Mouse (Mus musculus): ENCODE data around the gene Gm10392.
"Not testable (repeated sequence)": the region's sequence is repeated elsewhere in the genome, so short reads cannot be mapped to it uniquely, and the experiment has no call there.

Gene Gm10392

DNA sequence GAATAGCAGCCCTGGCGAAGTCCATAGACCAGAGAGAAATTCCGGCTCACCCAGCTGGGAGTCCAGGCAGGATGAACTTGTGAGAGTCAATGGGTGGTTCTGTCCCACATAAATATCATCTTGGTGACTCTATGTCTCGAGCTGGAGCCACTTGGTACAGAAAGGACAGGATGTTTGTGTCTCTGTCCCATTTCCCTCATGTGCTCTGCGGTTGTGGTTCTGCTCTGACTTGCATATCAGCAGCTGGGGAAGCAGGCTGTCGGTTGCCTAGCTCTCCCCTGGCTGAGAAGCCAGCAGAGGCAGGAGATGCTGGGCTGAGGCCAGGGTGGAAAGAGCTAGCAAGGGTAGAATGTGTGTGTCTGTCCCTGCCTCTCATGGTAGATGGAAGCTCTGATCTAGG, at the start of gene Gm10392:
Gene Gm10392, minus strand, starts transcription at position 156 of the 400 bp plus-strand sequence.
- DNase-seq = no peak

DNA sequence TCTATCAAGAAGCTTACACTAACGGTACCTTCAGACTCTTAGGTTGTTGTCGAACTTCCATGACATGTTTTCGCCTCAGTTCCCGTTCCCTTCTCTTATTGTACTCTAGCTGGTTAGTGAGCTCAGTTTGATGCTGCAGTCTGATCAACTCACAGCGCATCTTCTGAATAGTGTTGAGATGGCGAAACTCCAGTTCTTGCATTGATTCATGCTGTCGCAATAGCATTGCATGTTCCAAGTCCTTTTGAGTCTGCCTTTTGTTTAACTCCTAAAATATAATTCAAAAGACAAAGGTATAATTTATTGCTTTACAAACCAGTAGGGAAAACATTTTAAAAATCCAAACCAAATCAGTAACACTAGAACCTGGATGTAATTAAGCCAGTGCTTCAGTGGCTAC, 26.3 kb upstream of the Gm10392 start:
- DNase-seq = no peak

DNA sequence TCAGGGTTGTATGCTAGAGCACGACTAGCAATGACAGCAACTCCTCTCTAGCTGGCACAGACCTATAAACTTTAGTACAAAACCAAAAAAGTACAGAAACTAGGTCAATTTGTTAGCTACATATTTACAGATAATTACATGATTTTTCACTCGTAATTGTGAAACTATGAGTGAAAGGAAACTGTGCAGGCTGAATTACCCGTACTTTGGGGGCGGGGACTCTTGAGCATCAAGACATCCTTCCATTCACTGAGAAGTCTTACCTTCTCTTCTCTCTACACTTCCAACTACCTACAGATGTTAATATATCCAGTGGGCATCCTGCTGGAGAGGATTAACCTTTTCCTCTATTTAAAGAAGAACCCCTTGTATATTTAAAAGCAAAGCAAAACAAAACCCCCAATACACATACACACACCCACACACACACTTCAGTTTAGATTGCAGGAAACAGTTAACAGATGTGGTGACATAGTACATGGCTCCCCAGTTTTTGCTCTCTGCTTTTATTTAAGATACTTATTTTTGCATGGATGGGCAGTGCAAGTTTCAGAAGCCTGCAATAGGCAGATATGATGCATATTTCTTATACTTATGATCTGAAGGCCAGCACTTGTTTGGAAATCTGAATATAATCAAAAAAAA, 13.3 kb upstream of the Gm10392 start:
- DNase-seq = no peak

DNA sequence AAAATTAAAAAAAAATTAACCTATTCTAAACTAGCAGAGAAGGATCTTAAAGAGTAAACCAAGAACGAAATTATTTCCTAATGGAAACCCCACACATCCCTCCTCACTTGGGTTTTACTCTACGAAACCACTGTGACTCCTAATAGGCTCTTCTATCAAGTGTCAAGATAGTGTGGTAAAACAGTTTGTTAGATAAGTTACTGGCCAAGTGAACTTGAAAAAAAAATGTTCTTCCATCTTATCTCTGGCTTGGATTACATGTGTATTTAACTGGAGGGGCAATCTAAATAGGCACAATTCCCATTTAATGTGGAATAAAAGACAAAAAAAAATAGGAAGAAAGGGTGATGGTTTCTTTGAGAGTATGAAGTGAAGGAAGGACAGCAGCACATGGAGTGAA, 11.9 kb upstream of the Gm10392 start:
- DNase-seq = no peak

DNA sequence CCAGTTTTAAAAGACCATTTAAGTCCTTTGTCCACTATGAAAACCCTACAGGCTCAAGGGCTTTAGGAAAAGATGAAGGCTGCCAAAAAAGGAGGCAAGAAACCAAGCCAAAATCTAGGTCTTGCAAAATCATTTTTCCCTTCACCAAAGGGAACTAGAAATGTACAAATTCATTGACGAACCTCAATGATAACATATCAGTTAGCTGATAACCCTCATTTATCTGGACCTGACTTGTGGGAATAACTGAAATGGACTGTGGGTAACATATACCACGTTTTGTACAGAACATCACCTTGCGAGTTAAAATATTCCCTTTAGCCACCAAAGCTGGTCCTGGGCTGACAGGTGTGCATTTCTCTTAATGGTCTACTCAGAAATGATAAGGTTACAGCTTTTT, 10.6 kb upstream of the Gm10392 start:
- no peak for DNase-seq

DNA sequence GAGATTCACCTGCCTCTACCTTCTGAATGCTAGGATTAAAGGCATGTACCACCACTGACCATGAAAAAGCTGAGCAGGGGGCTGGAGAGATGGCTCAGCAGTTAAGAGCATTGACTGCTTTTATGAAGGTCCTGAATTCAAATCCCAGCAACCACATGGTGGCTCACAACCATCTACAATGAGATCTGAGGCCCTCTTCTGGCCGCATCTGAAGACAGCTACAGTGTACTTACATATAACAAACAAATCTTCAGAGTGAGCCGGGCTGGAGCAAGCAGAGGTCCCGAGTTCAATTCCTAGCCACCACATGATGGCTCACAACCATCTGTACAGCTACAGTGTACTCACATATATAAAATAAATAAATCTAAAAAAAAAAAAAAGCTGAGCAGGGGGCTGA, 9.4 kb upstream of the Gm10392 start:
- not testable (repeated sequence) for DNase-seq

DNA sequence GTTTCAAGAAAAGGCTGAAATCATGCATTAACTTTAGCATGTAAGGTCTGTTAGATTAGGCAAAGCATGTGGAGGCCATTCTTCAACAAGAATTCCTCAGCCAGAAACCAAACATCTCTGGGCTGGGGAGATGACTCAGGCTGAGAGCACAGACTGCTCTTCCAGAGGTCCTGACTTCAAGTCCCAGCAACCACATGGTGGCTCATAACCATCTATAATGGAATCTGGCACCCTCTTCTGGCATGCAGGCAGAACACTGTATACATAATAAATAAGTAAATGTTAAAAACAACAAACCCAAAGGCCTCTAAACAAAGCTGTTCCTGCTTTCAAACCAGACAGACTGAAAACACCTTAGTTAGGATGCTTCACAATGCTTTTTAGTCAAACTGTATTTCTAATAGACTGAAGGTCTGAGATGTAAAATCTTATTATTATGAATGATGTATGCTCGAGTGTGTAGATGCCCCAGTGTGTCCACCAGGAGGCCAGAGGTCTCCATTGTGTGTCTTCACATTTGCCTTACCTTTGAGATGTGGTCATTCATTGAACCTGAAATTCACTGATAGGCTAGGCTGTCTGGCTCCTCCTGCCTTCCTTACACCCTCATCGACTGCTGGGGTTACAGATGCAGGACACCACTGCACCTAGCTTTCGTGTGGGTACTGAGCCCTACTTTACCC, 6.9 kb upstream of the Gm10392 start:
- no peak for DNase-seq

DNA sequence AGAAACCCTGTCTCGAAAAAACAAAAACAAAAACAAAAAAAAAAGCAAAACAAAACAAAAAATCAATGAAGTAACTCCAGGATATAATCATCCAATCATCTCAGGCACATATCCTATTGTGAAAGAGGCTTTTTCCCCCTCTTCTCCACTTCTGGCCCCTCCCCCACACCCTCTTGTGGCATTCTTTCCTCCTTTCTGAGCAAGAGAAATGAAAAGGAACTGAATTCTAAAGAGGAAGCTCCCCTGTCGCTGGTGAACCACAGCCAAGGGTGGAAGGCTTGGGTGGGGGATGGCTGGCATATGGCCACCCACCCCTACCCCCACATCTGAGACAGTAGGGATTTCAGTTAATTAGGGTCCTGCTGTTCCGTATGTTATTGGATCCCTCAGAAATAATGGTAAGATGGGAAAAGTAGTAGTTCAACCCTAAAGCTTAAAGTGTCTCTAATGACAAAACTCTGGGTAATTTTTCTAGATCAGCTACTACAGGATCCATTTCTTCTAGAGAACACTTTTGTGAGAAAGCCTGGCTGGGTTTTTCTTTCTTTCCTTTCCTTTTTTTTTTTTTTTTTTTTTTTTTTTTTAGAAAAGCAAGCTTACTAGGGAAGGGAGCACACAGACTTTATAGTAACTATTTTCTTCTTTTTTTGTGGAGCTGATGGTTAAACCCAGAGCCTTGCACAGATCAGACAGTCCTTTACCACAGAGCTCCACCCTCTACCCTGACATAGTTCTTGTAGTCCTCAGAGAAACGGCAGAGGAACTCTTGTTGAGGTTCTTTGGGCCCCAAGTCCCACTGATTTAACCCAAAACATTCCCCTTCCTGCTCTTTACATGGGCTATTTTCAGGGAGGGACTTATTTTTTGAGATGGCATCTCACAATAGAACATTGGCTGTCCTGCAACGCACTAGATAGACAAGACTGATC, 1.9 kb upstream of the Gm10392 start:
- DNase-seq = no peak

DNA sequence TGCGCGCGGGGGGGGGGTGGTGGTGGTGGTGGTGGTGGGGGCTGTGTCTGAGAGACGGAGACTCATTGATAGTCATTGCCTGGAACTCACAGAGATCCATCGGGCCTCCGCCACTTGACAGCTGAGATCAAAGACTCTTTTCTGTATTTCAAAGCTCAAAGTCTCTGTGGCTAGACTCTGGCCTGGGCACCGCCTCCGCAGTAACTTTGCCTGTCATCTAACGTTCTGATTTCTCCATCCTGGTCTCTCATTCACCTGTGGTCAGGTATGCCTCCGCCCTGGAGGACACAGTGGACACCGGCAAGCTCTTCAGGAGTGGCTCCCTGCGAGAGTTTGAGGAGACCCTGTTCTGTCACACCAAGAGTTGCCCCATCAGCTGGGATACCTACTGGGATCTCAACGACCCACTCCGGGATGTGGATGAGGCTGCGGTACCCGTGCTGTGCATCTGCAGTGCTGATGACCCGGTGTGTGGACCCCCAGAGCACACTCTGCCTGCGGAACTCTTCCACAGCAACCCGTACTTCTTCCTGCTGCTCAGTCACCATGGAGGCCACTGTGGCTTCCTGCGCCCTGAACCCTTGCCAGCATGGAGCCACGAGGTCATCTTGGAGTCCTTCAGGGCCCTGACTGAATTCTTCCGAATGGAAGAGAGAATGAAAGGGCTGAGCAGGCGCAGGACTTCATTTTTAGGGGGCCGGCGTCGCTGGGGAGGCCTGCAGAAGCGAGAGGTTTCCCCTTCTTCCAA, 773 bp downstream of the Gm10392 start:
- DNase-seq = peak; percentile 13

DNA sequence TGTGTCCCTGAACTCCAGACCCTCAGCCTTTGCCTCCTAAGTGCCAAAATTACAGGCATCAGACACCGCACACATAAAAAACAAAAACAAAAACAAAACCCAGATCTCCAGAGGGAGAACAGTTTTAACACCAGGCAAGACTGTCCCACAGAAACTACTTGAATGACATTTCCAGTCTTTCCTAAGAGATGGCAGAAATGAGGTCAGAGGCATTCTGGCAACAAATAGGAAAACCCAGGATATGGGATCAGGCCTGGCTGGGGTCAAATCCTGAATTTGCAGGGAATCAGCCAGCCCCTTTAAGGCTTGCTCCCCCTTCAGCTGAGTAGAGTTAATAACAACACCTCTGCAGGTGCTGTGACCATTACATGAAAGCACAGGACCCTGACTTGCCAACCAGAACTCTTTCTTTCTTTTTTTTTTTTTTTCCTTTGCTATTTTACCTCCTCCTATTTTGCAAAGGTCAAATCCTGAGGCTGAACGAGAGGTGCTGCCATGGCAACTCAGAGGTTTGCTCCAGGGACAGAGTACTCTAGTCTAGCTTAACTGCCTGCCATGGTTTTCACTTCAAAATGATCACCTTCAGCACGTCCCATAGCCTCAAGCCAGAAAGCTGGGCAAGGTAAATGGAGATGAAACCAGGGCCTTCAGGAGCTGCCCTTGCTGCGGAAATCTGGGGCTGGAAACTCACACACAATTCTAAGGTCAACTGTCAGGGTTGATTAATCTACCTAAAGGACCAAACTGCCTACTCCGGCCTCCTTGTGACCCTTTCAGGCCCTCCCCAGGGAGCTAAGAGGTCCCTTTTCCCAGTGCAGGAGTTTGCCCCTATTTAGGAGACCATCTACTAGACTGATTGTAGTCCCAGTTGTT, 2.2 kb downstream of the Gm10392 start:
- DNase-seq = no peak

DNA sequence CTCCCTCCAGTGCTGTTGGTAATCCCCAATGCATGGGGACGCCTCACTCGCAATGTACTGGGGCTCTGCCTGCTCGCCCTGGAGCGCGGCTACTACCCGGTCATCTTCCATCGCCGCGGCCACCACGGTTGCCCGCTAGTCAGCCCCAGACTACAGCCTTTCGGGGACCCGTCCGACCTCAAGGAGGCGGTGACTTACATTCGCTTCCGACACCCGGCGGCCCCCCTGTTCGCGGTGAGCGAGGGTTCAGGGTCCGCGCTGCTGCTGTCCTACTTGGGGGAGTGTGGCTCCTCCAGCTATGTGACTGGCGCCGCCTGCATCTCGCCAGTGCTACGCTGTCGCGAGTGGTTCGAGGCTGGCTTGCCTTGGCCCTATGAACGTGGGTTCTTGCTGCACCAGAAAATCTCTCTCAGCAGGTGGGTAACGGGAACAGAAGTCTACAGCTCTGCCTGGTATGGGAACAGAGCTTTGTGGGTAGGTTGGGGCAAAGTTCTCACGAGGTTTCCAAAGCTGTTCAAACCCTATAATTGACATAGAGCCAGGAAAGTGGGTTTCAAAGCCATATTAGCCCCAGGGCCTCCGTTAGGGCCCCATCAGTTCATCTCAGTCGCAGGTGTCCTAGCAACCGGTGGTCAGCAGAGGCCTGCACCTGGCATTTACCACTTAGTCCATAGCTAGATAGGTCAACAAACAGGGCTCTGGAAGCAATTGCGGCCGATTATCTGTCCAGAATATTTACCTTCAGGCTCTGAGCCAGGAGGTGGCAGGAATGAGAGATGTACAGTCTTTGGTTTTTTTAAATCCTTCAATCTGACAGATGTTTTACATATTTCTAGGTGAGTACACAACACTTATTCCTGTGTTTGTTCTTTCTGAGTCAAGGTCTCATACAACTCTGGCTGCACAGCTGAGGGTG, 3.1 kb downstream of the Gm10392 start, which contains the start of gene Trp53i13:
Gene Trp53i13, minus strand, starts transcription at position 344 of the 916 bp plus-strand sequence.
- DNase-seq = peak; percentile 39

DNA sequence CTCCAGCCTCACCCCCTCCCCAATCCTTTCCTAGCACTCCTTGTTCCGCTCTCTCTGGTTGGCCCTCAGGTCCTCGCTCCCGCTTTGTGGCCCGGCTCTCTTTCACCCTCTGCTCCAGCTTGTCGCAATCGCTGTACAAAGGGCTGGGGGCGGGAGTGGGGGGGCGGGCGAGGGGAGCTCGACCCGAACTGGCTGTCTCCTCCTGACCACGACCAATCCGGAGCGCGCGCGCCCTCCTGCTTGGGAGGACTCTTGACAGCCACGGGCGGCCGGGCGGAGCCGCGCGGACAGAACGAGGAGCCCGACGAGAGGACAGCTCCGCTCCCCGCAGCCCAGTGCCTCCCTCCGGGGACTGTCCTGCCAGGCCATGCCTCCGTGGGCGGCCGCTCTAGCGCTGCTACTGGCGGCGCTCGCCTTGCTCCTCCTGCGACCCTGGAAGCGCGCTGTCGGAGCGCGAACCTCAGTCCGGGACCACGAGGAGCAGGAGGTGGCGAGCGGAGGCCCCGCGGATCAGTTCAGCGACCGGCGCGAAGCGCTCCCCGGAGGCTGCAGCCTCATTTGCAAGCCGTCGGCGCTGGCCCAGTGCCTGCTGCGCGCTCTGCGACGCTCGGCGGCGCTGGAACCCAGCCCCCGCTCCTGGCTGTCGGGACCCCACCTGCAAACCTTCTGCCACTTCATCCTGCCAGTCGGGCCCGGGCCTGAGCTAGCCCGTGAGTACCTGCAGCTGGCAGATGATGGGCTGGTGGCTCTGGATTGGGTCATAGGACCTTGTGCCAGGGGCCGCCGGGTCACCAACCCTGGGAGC, 4.0 kb downstream of the Gm10392 start, which contains the start of gene Abhd15:
Gene Abhd15, plus strand, starts transcription at position 290 of the 805 bp plus-strand sequence.
- DNase-seq = peak; percentile 59

DNA sequence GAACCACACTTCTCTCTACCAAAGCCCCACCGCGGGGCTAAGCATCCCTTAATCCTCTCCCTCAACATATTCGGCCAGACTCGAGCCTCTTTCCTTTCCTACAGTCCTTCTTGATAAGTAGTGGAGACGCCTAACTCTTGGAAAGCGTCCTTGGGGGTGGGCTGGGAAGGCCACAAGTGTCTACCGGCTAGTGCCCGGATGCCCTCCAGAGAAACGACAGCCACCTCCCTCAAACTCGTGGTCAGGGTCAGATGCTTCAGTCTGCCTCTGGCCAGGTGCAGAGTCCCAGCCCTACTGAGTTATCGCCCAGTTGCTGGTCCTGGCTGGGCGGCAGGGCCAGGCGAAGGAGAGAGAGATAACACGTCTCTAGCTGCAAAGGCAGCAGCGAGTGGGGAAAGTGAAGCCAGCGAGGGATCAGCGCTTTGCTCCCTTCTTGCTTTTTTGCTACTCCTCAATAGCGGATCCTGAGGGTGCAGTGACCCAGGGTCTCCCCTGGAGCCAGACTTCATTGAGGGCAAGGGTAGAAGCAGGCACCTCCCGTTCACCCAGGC, 4.6 kb downstream of the Gm10392 start:
- DNase-seq = peak; percentile 30

DNA sequence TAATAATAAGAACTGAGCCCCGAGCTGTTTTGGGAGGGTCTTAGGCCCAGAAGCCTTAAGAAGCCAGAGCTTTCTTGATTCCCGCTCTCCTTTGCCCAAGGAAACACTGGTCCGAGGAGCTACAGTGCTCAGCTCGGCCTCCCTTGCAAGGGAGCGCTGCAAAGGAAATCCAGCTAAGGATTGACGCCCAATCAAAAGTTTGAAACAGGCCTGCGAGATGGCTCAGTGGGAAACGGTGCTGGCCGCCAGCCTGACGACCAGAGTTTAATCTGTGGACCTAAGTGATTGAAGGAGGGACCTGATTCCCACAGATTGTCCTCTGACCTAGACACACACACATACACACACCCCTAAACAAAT, 5.2 kb downstream of the Gm10392 start:
- peak; percentile 25 for DNase-seq

DNA sequence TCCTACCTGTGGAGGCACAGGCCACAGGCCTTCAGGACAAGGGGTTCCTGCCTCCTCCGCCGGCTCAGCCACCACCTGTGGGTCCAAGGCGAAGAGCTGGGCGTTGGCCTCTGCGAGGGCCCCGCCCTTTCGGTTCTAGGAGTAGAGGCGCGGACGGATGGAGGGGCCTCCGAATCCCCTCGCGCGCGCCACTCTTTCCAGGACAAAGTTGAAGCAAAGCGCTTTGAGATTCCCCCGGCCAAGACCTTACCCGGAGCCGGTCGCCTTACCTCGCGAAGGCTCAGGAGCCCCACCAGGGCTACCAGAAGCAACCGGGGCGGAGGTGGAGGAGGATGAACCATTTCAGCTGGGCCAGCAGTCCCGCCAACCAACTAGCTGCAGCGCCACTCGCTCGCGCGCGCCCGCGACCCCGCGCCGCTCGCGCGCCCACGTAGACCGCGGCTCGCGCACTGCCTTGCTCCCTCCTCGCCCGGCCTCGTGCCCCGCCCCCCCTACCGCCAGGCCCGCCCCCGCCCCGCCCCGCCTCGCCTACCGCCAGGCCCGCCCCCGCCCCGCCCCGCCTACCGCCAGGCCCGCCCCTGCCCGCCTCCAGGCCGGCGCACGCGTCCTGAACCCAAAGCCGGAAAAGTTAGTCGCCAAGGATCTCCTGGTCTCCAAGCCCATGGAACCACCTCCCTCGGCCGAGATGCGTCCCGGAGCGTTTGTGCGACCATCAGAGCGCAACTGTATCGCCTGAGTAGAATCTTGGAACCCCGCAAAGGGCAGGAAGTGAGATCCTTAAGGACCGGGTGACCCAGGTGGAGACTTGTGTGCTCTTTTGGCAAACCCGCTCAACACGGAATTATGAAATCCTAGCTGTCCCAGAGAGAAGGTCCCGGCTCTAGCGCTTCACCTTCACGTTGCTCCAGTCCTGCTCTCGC, 5.8 kb downstream of the Gm10392 start:
- DNase-seq = peak; percentile 78

DNA sequence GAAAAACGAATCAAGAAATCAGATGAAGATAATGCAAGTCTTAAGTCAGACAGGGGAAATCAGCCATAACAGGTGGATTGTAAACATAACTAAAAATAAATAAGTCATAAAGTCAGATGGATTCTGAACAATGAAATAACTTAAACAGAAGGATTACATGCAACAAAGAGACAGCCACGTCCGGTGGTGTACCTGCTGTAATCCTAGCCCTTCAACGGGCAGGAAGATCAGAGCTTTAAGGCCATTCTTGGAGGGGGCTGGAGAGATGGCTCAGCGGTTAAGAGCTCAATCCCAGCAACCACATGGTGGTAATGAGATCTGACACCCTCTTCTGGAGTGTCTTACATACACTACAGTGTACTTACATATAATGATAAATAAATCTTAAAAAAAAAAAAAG, 7.7 kb downstream of the Gm10392 start:
- DNase-seq = no peak

DNA sequence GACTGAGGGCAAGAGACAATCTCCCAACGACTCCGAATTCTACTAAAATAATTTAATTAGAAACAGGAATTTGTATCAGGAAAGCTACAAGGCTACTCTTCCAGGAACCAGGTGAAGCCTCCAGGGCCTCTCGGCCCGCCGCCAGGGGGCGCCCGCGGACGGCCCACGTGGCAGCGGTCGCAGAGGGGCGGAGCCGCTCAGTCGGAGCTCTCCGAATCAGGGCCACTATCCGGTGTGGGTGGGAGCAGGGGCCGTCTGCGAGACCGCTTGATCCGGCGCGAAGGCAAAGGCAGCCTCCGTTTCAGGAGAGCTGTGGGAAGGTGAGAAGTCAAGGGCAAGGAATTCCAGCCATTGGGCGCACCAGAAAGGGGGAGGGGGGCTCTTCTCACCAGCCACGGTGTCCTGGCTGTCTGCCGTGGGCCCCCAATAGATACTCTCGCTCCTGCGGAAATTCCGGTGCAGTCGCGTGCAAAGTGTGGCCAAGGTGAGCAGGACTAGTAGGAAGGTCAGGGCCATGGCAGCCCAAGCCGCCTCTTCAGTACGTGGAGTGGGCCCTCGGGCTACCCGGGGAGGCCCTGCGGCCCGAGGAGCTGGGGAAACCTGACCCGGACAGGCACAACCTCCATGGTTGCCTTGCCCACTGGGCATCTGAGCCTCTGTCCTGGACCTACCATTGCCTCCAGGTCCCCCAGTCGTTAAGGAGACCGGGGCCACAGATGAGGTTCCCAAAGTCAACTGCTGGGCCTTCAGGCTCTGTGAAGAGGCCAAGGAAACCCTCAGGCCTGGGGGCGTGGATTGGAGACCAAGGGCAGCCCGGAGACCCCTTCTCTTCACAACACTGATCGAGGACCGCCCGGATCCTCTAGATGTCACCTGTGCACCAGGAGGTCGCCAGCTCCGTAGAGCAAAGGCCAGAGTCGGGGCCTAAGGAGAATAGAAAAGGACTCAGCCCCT, 10.7 kb downstream of the Gm10392 start:
- peak; percentile 76 for DNase-seq

Measured in cerebellum, adult 11-12 months (tissue).